Mouse (Mus musculus) CH12.LX (cell line): ENCODE measurements around the gene Lix1. TPM values are rescaled to one million over a fixed set of nuclear protein-coding genes. Genes with fewer than 3 reads are reported as not detected.
A peak's percentile ranks its signal among the peaks of the same experiment; 100 is the strongest.

Experiments
- DNase-seq: peaks from one replicate; pipeline ENCODE4 v3.0.0-alpha.2; 2013; ENCODE audit errors: extremely low read depth
- H3K27ac ChIP-seq: 2 replicates; pipeline ENCODE4 v1.5.1; 2012; ENCODE audit warnings: low read depth, mild to moderate bottlenecking, control low read depth, moderate library complexity; ENCODE audit not compliant: insufficient read depth
- H3K27me3 ChIP-seq: replicated peaks from 2 replicates; pipeline ENCODE3; 2012; ENCODE audit warnings: inconsistent platforms
- H3K36me3 ChIP-seq, 2 experiments: replicated peaks in 1 of 2; 2 replicates each; pipeline versions ENCODE3 to v1.6.1; 2012; ENCODE audit warnings: inconsistent platforms in 1 of 2, low read length in 1 of 2, mild to moderate bottlenecking in 1 of 2, mixed read lengths in 1 of 2, moderate library complexity in 1 of 2; ENCODE audit not compliant: control insufficient read depth in 1 of 2, insufficient read depth in 1 of 2
- H3K4me1 ChIP-seq, 2 experiments: 2 replicates each; pipeline ENCODE4 v1.6.1; 2012; ENCODE audit warnings: inconsistent platforms in 1 of 2, moderate library complexity in 1 of 2; ENCODE audit not compliant: insufficient read depth in 2 of 2, control insufficient read depth in 1 of 2
- H3K4me2 ChIP-seq: 2 replicates; pipeline ENCODE4 v1.6.1; 2012; ENCODE audit warnings: low read depth, mild to moderate bottlenecking, control low read depth; ENCODE audit not compliant: poor library complexity, insufficient read depth, severe bottlenecking
- H3K4me3 ChIP-seq, 3 experiments: fragments of 150-350 bp in 1 of 3; sonication (generic) in 1 of 3; replicated peaks in 1 of 3; 2 replicates each; pipeline versions ENCODE3 to v1.5.1; 2011 to 2012; ENCODE audit warnings: low read depth in 2 of 3, low read length in 2 of 3, mild to moderate bottlenecking in 2 of 3, moderate library complexity in 2 of 3, control low read depth in 1 of 3, improper control_type of control experiment in 1 of 3, inconsistent platforms in 1 of 3, mixed read lengths in 1 of 3; ENCODE audit not compliant: poor library complexity in 1 of 3
- H3K79me2 ChIP-seq: replicated peaks from 2 replicates; pipeline ENCODE4 v1.6.1; 2012; ENCODE audit warnings: mild to moderate bottlenecking, moderate library complexity; ENCODE audit not compliant: control insufficient read depth, poor library complexity, insufficient read depth, severe bottlenecking; ENCODE audit errors: extremely low read depth
- H3K9ac ChIP-seq: 2 replicates; pipeline ENCODE4 v1.6.1; 2012; ENCODE audit warnings: low read depth, mild to moderate bottlenecking, control low read depth, moderate library complexity; ENCODE audit not compliant: insufficient read depth
- H3K9me3 ChIP-seq: replicated peaks from 2 replicates; pipeline ENCODE3; 2012; ENCODE audit warnings: low read length, inconsistent platforms, mixed read lengths
- BHLHE40 ChIP-seq: IDR thresholded peaks from 2 replicates; pipeline ENCODE4 v1.6.1; 2011; ENCODE audit warnings: mild to moderate bottlenecking, low read depth, low read length, improper control_type of control experiment
- CHD1 ChIP-seq: IDR thresholded peaks from 2 replicates; pipeline ENCODE4 v1.6.1; 2012; ENCODE audit warnings: low read depth, low read length, improper control_type of control experiment, inconsistent platforms
- E2F4 ChIP-seq: IDR thresholded peaks from 2 replicates; pipeline ENCODE4 v1.6.1; 2011; ENCODE audit warnings: low read depth, low read length, improper control_type of control experiment; ENCODE audit not compliant: insufficient replicate concordance
- EP300 ChIP-seq: IDR thresholded peaks from 2 replicates; pipeline ENCODE4 v1.6.1; 2011; ENCODE audit warnings: low read length, improper control_type of control experiment
- GABPA ChIP-seq: IDR thresholded peaks from 2 replicates; pipeline ENCODE4 v1.6.1; 2012; ENCODE audit warnings: low read depth, low read length, improper control_type of control experiment, inconsistent platforms; ENCODE audit not compliant: insufficient replicate concordance
- IRF4 ChIP-seq: IDR thresholded peaks from 2 replicates; pipeline ENCODE4 v1.6.1; 2014; ENCODE audit warnings: low read depth, mild to moderate bottlenecking, inconsistent platforms, low read length, improper control_type of control experiment
- KAT2A ChIP-seq: IDR thresholded peaks from 2 replicates; pipeline ENCODE4 v1.6.1; 2012; ENCODE audit warnings: low read length, improper control_type of control experiment, inconsistent platforms; ENCODE audit not compliant: insufficient replicate concordance
- MAZ ChIP-seq: IDR thresholded peaks from 2 replicates; pipeline ENCODE4 v1.6.1; 2012; ENCODE audit warnings: low read depth, mild to moderate bottlenecking, inconsistent platforms, low read length, improper control_type of control experiment, moderate library complexity
- MEF2A ChIP-seq: IDR thresholded peaks from 2 replicates; pipeline ENCODE4 v1.6.1; 2014; ENCODE audit warnings: low read depth, mild to moderate bottlenecking, inconsistent platforms, low read length, improper control_type of control experiment, borderline replicate concordance
- MXI1 ChIP-seq: IDR thresholded peaks from 2 replicates; pipeline ENCODE4 v1.6.1; 2011; ENCODE audit warnings: mild to moderate bottlenecking, low read depth, low read length, improper control_type of control experiment
- PAX5 ChIP-seq: IDR thresholded peaks from 2 replicates; pipeline ENCODE4 v1.6.1; 2012; ENCODE audit warnings: low read length, inconsistent platforms, mixed read lengths
- POLR2A ChIP-seq: IDR thresholded peaks from 2 replicates; pipeline ENCODE4 v1.6.1; 2011; ENCODE audit warnings: low read depth, mild to moderate bottlenecking, improper control_type of control experiment, low read length
- POLR2AphosphoS2 ChIP-seq: IDR thresholded peaks from 2 replicates; pipeline ENCODE4 v1.6.1; 2011; ENCODE audit warnings: low read depth, low read length, improper control_type of control experiment
- RCOR1 ChIP-seq: conservative IDR thresholded peaks from 2 replicates; pipeline ENCODE4 v1.6.1; 2012; ENCODE audit warnings: low read depth, mild to moderate bottlenecking, inconsistent platforms, low read length, improper control_type of control experiment
- SIN3A ChIP-seq: IDR thresholded peaks from 2 replicates; pipeline ENCODE4 v1.6.1; 2012; ENCODE audit warnings: low read length, improper control_type of control experiment, inconsistent platforms
- SMC3 ChIP-seq: IDR thresholded peaks from 2 replicates; pipeline ENCODE4 v1.6.1; 2011; ENCODE audit warnings: low read depth, low read length, improper control_type of control experiment
- TBP ChIP-seq: conservative IDR thresholded peaks from 2 replicates; pipeline ENCODE4 v1.6.1; 2011; ENCODE audit warnings: low read depth, low read length, improper control_type of control experiment
- TCF12 ChIP-seq: IDR thresholded peaks from 2 replicates; pipeline ENCODE4 v1.6.1; 2014; ENCODE audit warnings: low read depth, mild to moderate bottlenecking, inconsistent platforms, low read length, improper control_type of control experiment
- UBTF ChIP-seq: IDR thresholded peaks from 2 replicates; pipeline ENCODE4 v1.6.1; 2012; ENCODE audit warnings: low read depth, mild to moderate bottlenecking, inconsistent platforms, low read length, improper control_type of control experiment, moderate library complexity
- ZKSCAN1 ChIP-seq: IDR thresholded peaks from 2 replicates; pipeline ENCODE4 v1.6.1; 2012; ENCODE audit warnings: low read depth, inconsistent platforms, low read length, improper control_type of control experiment, borderline replicate concordance
- ZNF384 ChIP-seq: IDR thresholded peaks from 2 replicates; pipeline ENCODE4 v1.6.1; 2012; ENCODE audit warnings: low read depth, low read length, improper control_type of control experiment, inconsistent platforms
- dilution Hi-C: fragments of 300-500 bp; cut with MboI; formaldehyde crosslinking; loops from 2 replicates; pipeline ENCODE4 v1.14.3; 2020; ENCODE audit warnings: low sequenced_read_pairs; ENCODE audit not compliant: extremely low pct_unique_long_range_greater_than_20kb, extremely low pct_ligation_motif_present
- in situ Hi-C: fragments of 300-500 bp; cut with MboI; formaldehyde crosslinking; loops from 3 replicates; pipeline ENCODE4 v1.14.3; 2019; ENCODE audit warnings: low sequenced_read_pairs, low pct_ligation_motif_present, low pct_unique_long_range_greater_than_20kb, mixed read lengths
- polyA plus RNA-seq: library from polyadenylated mRNA; unstranded; fragments of >175 nt; gene quantifications from 2 replicates; pipeline ENCODE4 v1.2.1, GENCODE M21; 2012; ENCODE audit warnings: low read depth; ENCODE audit not compliant: insufficient read length
- total RNA-seq, 2 experiments: library from RNA; depleted of rRNA; stranded (reverse); fragments of 300-350 nt in 1 of 2; fragments of >200 nt in 1 of 2; gene quantifications; 2 replicates each; pipeline ENCODE4 v1.2.3; 2012 to 2014

The Lix1 gene
- total and polyA plus RNA-seq, 3 experiments: 0.49 to 1.4 (median 1.0) TPM

- TF ChIP-seq MXI1 (no peak), TBP (no peak)
- H3K79me2 ChIP-seq: no peaks in the 10 kb centered on the region
- no peaks in the 10 kb centered on the region for H3K36me3 ChIP-seq
- DNase-seq: no peak
- peak overlapping the region; percentile 56; the same call in 1 of the 2 replicates for H3K4me2 ChIP-seq
- no peaks in the 10 kb centered on the region for H3K9me3 ChIP-seq
- H3K4me3 ChIP-seq: no peak overlapping the region
- no peaks in the 10 kb centered on the region for H3K27me3 ChIP-seq
- dilution Hi-C loops (no loop called here), in situ Hi-C loops (no loop called here)
- H3K9ac ChIP-seq: no peak overlapping the region
- peaks cover 0 to 52% of the 10 kb centered on the region in 2 experiments; a peak in 2 of 4 replicates for H3K4me1 ChIP-seq
- no peak overlapping the region for H3K27ac ChIP-seq
Measured at GRCm38 (mm10) chr17:17451102-17451501, 48.6 kb downstream of the Lix1 start.

- dilution Hi-C loops: no loop called here
- in situ Hi-C loops: no loop called here
- H3K27me3 ChIP-seq: no peaks in the 10 kb centered on the region
- no peaks in the 10 kb centered on the region for H3K36me3 ChIP-seq
- H3K4me3 ChIP-seq: no peak overlapping the region
- peak overlapping the region; percentile 21 for H3K4me2 ChIP-seq
- no peak overlapping the region for H3K27ac ChIP-seq
- H3K9me3 ChIP-seq: no peaks in the 10 kb centered on the region
- DNase-seq: peak; percentile 36
- peaks cover 0 to 55% of the 10 kb centered on the region in 2 experiments; a peak in 2 of 4 replicates for H3K4me1 ChIP-seq
- no peak overlapping the region for H3K9ac ChIP-seq
- TF ChIP-seq ZNF384 (peak; percentile 77), MAZ (no peak), PAX5 (no peak), E2F4 (no peak), POLR2AphosphoS2 (no peak), BHLHE40 (no peak), RCOR1 (no peak), POLR2A (no peak), CHD1 (no peak), GABPA (no peak), TCF12 (no peak), UBTF (no peak), KAT2A (no peak), SMC3 (no peak), SIN3A (0 out of 2 replicates have a peak, but pooled peaks have one; percentile 8), MEF2A (peak; percentile 28; the same call in 1 of the 2 replicates), EP300 (peak; percentile 66), IRF4 (peak; percentile 37), ZKSCAN1 (no peak)
- no peaks in the 10 kb centered on the region for H3K79me2 ChIP-seq
Measured at GRCm38 (mm10) chr17:17452617-17453016, 50.1 kb downstream of the Lix1 start.
